Mouse (Mus musculus): Measurements from ENCODE around the gene Acvr2b.

GRCm38 (mm10) chr9:119460410-119460809 lies 58.5 kb downstream of the Acvr2b start:
- TF ChIP-seq CTCF (IDR thresholded peaks at IDR 0.05; ENCODE audit: low read depth) (peak; percentile 94), EP300 (optimal IDR thresholded peaks at IDR 0.05) (no peak)
